Mouse (Mus musculus): Measurements from ENCODE around the gene Gstm6. TPM values are rescaled to one million over a fixed set of nuclear protein-coding genes. Genes with fewer than 3 reads are reported as not detected.

The Gstm6 gene
- total and polyA plus RNA-seq, 3 experiments: 1.0 to 6.5 (median 6.1) TPM

DNA sequence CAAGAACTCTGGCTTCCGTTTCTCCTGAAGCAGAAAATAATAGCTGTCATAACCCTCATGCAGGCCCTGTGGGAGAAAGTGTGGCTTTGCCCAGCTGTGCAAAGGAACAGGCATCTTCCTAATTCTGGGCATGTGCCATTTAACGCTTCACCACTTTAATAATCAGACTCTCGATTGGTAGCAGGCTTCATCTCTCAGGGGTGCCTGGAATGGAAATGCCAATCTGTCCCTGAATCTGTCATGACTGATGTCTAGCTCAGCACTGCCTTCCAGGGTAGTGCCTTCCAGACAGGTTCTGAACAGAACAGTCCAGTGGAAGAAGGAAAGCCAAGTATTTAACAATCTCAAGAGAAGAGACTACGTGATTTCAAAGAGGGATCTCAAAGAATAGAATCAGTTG is 2.3 kb downstream of the Gstm6 start:
- DNase-seq: no peak

DNA sequence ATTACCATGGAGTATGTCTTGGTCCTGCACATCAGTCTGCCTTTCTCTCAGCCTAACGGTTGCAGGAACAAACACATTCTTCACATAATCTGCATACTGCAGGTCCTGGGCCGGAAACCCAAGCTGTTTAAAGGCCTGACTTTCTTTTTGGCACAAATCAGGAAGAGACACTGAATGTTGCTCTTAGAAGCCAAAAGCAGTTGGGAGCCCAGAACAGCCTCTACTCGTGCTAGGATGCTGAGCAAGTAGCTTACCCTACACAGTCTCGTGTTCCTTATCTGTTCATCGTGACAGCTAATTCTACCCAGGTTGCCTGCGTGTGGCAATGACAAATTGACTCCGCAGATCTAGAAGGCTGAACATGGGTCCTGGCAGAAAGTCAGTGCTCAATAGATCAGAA is 3.0 kb downstream of the Gstm6 start:
- no peak for DNase-seq

DNA sequence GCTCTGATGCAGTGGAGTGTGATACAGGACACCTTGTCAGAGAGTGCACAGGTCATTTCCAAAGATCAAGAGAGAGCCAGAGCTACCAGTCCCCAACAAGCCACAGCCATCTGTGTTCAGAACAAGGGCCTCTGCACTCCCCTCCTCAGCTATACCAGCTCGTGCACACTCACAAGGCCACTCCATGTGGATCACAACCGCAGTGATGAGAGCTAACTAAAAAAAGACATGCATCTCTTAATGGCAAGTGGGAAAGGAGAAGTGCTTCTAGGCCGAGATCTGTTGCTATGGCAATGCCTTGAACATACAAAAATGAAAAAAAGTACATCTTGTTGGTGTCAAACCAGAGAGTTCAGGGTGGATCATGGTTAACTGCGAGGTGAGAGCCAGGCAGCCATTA is 3.7 kb downstream of the Gstm6 start:
- DNase-seq: no peak

DNA sequence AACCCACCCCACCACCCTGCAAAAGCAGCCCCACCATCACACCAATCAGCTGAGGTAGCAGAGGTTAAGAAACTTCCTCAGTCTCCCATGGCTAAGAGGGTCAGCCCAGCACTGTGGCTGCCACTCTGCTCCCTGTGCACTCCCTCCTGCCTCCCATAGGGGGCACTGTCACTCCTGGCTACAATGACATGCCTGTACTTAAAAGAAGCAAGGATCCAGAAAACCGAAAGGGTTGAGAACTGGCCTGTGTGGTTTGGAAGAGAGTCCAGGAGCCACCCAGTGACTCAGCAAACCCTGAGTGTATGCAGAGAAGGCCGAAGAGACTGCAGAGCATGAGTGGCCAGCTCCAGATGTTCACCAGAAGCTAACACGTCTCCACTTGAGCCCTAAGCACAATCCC is 4.1 kb downstream of the Gstm6 start:
- DNase-seq: peak; percentile 86

DNA sequence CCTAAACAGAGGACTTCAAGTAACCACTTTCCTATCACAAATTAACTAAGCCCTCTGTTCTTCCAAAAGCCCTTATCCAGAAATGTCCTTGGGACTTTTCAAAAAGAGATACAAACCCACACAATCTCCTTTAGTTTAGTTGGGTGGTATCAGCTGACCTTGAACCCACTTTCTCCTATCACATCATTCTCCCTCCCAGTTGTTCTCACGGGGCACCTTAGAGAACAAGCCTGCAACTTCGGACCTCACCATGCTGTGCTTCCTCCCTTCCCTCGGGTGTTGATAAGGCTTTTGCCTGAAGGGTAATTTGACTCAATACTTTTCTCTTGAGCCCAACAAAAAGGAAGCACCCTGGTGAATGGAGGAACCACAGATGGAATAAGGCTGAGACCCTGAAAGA is 7.7 kb downstream of the Gstm6 start:
- DNase-seq: no peak

DNA sequence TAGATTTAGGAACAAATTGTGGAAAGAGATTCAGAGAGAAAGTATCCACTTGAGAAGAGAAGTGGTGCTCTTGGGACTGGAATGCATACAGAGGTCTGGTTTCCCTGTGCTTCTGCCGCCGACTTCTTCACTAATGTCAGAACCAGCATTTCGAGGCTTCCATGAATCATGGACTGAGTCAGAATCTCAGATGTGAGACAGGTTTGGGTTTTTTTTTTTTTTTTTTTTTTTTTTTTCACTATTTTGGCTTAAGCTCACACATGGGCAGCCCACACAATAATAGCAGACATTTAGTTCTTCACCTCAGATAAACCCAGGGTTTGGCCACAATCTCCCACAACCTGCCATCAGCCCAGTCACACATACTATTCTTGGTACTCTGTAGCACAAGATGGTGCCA is 8.3 kb downstream of the Gstm6 start:
- DNase-seq: no peak

DNA sequence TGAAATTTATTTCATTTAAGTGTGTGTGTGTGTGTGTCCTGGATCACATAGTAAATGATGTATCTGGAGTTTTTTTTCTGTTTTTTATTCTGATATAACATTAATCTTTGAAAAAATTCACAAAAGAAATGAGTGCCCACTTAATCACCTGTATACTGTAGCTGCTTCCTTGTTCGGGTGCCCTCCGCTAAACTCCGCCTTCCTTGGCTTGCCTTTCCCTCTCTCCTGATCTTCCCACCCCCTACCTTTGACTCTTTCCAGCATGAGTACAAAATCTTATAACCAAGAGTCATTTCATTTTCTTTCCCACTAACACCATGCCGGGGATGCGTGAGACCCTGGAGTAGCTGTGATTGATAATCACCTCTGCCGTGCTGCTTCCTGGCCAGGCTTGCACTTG is 11.4 kb downstream of the Gstm6 start:
- no peak for DNase-seq

DNA sequence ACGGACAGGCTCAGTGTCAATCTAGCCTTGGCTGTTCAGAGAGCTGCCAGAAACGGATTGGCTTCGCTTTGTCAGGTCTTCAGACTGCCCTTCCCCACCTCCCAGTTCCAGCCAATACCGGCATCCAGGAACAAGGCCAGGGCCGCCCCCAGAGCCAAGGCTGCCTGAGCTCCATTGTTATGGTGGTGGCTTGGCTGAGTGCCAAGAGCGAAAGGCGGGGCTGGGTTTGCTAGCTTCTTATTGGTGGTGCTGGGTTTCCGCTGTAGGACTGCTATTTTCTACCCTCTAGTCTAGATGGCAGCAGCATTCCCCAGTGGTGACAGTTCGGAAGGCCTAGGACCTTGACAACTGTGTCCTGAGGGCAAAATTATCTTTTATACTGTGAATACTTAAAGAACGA is 11.9 kb downstream of the Gstm6 start, which contains the start of gene Gstm7:
Gstm7 (minus strand) TSS at position 148 of the 400 bp plus-strand sequence.
- DNase-seq: peak; percentile 100

DNA sequence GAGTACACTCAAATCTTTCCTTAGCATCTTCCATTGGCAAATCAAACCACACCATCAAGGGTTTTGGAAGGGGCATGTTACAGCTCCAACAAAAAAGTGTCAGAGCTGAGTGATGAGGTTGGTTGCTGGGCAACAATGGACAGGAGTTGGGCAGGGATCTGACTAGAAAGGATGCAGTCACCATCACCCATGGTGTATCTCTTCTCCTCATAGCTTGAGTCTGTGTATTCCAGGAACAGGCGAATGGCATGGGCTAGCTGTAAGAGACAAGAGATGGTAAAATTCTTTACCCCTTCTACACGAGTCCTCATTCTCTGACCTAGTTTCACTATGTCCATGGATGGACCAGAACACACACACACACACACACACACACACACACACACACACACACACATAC is 12.4 kb downstream of the Gstm6 start:
- DNase-seq: no peak

DNA sequence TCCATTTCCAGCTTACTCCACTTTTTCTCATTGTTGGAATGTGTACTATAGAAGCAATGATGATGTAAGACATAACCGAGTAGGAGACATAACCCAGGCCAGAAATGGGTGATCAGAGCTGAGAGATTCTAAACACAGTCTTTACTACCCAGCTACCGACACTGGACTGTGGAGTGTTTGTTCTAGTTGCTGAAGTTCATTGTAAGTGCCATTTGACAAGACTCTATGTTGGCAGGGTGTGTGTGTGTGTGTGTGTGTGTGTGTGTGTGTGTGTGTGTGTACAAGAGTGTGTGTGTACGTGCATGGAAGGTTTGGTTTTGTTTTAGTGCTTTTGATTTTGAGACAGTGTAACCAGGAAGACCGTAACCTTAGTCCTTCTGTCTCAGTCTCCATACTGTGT is 13.8 kb downstream of the Gstm6 start:
- no peak for DNase-seq

DNA sequence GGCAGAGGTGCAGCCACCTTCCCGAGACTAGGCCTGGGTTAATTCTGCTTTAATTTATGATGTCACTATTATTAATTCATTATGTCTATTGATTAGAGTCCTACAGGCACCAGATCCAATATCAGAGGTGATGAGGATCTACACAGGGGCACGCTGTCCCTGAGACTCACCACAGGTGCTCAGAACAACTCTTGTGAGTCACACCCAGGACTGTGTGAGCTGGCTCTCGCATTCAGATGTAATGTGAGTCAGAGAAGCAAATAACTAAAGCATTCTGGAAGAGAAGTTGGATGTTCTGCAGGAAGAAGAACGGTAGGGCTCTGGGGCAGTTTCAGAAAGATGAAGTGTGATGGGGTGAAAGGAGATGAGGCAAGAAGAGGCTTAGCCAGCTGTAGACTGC is 14.3 kb downstream of the Gstm6 start:
- no peak for DNase-seq

DNA sequence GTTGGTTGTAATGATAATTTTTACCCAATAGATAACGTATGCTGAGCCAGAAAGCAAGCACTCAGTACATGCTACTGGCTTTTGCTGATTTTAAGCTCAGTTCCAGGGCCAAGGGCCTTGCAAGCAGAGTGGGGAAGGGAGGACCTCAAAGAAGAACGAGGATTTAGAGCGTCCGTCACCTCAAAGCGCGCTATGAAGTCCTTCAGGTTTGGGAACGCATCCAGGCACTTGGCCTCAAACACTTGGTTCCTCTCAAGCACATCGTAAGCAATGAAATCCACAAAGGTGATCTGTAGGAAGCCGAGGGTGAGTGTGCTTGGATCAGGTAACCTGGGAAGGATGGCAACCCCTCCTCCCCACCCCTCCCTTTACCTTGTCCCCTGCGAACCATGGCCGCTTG is 14.9 kb downstream of the Gstm6 start:
- DNase-seq: no peak

DNA sequence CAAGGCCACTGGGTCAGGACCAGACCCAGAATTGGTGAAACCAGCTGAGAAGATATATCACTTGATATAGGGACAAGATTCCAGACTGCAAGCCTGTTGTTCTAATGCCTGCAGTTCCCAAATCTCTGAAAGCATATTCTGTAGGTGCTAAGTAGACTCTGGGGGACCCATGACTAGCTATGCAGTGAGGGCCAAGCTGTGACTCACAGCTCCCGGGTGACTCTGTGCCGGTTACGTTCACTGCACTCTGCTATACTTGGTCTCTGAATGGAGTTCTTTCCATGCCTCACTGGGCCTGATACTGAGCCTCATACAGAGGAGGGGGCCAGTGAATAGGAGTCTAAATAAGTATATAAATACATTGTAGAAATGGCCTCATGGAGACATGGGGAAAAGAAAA is 15.7 kb downstream of the Gstm6 start:
- peak; percentile 67 for DNase-seq

DNA sequence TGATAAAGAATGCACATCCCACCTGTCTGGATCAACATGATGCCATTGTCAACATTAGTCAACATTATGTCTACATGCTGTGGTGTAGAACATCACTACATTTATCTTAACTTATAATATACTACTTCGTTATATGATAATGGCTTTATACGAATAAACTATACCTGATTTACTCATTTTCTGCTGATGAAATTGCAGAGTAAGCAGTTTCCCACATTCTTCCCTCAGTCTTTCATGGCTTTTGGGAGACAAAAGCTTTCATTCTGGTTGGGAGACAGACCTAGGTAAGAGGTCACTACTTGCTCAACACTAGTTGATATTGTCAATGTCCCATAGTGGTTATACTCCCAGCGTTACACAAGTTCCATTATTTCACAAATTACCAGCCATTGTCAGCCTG is 18.2 kb downstream of the Gstm6 start:
- DNase-seq: no peak

DNA sequence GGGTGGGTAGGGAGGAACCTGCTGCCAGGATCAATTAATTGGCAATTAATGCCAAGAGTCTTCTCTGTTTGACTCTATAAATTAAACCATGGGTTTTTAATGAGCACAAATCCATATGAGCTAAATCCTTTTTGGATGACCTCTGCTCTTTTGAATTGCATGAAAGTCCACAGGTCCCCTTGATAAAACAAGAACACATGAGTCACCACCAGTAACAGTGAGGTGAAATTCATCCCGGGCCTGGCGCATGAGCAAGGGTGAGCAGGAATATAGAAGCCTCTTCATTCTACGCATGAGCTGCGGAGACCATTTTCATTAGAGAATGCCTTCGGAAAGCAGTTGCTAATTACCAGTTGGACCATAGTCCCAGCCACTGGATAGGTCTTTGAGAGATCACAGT is 23.2 kb downstream of the Gstm6 start:
- DNase-seq: no peak

DNA sequence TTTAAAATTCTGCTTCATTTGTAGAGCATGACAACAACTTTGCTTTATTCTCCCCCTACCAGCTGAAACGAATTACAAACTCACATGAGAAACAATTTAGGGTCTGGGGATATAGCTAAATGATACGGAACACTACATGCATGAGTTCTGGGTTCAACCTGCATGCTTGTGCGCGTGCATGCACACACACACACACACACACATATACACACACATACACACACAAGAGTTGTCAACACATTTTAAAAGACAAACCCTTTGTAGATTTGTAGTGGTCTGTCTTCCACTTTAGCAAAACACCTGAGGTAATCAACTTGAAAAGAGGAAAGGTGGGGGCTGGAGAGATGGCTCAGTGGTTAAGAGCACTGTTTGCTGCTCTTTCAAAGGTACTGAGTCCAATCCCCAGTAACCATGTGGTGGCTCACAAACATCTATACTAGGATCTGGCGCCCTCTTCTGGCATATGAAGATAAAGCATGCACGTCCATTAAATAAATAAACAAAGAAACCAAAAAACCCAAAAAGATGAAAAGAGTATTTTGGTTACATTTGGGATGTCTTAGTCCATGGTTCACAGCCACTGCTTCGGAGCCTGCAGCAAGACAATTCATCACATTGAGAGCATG is 25.7 kb downstream of the Gstm6 start:
- no peak for DNase-seq

DNA sequence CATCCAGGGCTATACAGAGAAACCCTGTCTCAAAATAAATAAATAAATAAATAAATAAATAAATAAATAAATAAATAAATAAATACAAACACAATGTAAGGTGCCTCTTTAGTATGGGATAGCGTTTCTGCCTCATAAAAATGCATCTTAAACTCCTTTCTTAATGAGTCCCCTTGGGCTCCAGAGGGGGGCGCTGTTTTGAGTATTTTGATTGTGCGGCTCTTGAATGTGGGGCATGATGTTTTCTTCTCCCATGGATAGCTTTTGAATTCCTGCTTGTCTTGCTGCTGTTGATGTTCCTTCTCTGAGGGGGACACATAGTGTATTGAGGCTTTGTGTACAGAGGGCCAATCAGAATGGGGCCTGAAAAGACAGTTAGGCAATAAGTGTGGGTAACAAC is 26.5 kb downstream of the Gstm6 start:
- no peak for DNase-seq

DNA sequence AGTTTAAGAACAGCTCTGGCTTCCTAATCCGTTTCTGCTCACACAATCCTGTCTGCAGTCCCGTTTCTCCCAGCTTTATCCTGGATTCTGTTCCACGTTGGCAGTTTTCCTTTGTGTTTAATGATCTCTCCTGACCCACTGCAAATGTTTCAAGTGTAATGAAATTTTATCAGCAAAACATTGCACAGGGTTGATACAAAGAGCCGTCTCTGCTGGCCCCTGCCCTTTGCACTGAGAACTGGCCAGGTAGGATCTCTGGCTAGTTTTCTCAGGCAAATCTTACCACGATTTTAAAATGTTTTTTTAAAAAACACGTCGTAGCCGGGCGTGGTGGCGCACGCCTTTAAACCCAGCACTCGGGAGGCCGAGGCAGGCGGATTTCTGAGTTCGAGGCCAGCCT is 26.9 kb downstream of the Gstm6 start:
- no peak for DNase-seq

DNA sequence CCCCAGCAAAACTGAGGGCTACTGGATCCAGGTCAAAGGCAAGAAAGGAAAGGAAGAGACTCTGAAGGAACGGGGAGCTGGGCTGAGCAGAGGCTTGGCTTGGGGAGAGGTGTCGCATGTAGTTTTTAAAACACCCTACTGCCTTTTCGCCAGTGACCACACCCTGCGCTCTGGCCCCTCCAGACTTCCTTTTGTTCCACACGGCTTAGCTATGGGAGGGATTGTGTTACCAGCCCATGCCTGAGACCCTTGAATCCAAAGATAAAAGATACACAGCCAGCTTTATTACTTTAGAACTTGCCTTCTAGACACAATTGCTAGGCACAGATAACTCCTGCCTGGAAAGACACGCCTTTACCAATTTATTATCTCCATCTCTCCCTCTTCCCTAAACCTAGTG is 37.6 kb downstream of the Gstm6 start:
- DNase-seq: no peak

DNA sequence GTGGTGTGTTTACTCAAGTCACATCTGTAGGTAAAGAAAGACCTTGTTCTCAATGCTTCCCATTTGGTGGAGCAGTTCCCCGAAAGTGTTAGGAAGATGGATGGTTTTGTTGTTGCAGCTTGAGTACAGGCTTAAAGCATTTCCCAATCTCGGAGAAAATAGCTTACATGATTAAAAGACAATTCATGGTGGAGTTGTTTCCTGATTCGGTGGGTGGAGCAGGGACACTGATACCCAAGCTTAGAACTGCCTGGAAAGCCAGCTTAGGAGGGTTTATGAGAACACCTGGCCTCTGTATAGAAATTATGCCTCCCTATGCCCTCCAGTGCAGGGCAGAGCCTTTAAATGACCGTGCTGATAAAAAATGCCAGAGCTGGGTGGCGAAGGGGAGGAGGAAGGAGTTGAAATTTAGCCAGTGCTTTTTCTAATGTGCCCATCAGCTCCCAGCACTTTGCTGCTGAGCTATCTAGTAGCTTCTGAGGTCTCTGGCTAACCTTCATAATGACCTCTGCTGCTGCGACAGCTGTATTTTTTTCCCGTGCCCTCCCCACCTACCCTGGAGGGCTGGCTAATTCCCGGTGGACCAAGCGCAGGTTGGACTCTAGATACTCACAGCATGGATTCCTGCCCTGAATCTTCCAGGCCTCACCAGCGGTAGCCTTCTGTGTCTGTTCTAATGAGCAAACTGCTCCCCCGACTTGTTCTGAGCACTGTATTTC is 42.4 kb downstream of the Gstm6 start:
- DNase-seq: no peak

DNA sequence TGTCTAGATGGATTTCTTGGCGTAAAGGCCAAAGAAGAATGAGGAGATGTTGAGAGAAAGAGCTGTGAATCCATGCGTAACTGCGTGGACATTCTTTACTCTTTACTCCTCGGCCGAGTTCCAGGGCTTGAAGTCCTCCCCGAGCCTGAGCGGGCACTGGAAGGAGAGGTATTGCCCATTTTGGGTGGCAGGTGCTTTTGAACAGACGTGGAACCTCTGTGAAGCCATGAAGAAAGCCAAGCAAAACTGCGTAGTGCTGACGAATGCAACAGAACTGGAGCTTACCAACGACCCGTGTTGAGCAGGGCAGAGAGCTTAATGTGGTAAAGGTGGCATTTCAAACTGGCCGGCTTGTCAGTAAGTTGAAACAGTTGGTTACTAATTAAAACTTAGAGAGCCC is 44.9 kb downstream of the Gstm6 start:
- DNase-seq: no peak

DNA sequence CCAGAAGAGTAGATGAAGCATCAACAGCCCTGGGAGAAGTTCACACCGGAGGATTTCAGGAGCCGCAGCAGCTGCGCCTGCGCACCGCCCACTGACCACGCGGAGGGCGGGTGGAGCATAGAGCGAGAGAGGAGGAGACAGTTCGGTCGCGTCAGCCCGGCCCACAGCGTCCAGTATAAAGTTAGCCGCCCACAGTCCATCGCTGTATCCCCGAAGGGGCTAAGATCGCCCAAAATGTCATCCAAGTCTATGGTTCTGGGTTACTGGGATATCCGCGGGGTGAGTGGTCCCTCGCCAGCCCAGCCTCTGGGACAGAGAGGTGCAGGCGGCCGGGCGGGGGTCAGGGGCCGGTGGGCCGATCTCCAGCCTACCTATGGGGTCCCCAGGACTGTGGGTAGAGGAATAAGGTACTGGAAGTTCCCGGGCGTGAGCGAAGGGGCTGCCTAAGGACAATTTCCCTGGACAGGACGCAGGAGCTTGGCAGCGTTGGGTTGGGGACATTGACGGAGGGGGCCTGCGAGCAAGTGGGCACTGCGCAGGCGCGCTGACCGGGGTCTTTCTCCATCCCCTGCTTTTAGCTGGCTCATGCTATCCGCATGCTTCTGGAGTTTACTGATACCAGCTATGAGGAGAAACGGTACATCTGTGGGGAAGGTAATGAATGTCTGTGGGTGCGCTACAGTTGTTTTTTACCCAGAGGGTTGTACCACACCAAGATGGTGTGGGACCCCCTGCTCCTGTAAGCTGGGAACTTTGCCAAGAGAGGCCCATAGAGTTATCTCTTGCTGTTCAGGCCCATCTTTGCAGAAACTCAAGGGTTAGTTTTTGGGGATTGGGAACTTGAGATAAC is 47.6 kb downstream of the Gstm6 start, which contains the start of gene Gstm5:
Gstm5 (plus strand) TSS at position 102 of the 850 bp plus-strand sequence.
- DNase-seq: peak; percentile 92

DNA sequence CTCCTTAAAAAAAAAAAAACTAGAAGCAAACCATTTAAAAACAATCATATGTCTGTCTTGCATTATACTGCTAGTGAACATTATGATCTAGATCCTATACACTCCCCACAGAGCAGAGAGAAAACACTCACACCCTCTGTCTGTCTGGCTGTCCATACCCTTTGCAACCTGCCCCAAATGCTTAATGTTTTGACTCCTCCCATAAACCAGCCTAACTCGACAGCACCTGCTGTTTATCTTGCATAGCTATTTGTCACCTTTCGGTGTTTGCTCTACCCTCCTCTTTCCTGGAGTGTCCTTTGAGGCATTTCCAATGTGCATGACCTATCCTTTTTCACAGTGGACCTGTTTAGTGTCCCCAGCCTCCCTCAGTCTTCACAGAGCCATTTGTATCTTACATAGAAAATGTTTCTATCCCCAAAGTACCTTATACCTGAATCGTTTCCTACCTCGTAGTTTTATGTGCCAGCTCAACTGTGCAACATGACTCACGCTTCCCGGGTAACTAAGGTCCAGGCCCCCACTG is 48.3 kb downstream of the Gstm6 start:
- DNase-seq: no peak
